Mouse (Mus musculus): Measurements from ENCODE around the gene Slc9a8.

DNA sequence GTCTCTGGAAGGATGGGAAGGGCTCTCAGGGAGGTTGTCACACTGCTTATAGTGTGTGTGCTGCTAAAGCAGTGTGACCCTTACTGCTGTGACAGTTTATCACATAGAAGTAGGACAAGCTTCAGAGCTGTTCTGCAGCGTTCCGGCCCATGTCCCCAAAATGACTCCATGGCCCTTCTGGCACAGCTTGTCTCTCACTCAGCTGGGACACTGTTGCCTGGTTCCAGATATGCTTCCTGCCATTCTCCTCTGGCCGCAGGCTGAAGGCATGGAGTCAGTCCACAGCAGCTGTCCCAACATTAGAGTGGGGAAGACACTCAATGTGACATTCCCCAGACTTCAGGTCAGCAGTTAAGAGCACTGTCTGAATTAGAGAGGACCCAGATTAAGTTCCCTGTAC is 37.0 kb downstream of the Slc9a8 start:
- TF ChIP-seq CTCF (IDR thresholded peaks at IDR 0.05; ENCODE audit: extremely low read depth, insufficient read length, insufficient replicate concordance, low read depth, low read length) (no peak), POLR2A (IDR thresholded peaks at IDR 0.05; ENCODE audit: low read depth, low read length) (no peak)

Measured in small intestine, adult 2 months (tissue).